Mouse (Mus musculus) small intestine, adult 2 months (tissue): ENCODE data around the gene Rgma.

Source experiments
- CTCF ChIP-seq: fragments of 200-500 bp; IDR thresholded peaks from 2 replicates; pipeline ENCODE4 v1.5.1; 2012; ENCODE audit warnings: low read depth, mild to moderate bottlenecking, control low read depth, inconsistent platforms, low read length, moderate library complexity, mixed read lengths; ENCODE audit not compliant: insufficient replicate concordance, insufficient read length; ENCODE audit errors: extremely low read depth
- POLR2A ChIP-seq: fragments of 200-500 bp; IDR thresholded peaks from 2 replicates; pipeline ENCODE4 v1.6.1; 2012; ENCODE audit warnings: low read depth, mild to moderate bottlenecking, control low read depth, inconsistent platforms, low read length, moderate library complexity

GRCm38 (mm10) chr7:73405550-73405949 is 30.2 kb downstream of the Rgma start:
- no peak for TF ChIP-seq CTCF
- TF ChIP-seq POLR2A, result no peak
